Mouse (Mus musculus) embryonic facial prominence, embryonic 13.5 days (tissue): Measurements from ENCODE around the gene Nudt16l1. TPM values are rescaled to one million over a fixed set of nuclear protein-coding genes. Genes with fewer than 3 reads are reported as not detected.

Source experiments
- ATAC-seq: fragments of 200-750 bp; cut with Nextera tagmentation; 2 replicates; pipeline ENCODE4 v1.8.0; 2017; ENCODE audit warnings: low read depth; ENCODE audit not compliant: insufficient number of reproducible peaks, insufficient read depth, low FRiP score, low TSS enrichment
- H3K27ac ChIP-seq: fragments of 300-500 bp; sonication (generic); 2 replicates; pipeline ENCODE4 v1.5.1; 2015; ENCODE audit warnings: moderate library complexity, mild to moderate bottlenecking, inconsistent platforms
- H3K27me3 ChIP-seq: fragments of 300-500 bp; sonication (generic); 2 replicates; pipeline ENCODE4 v1.6.1; 2015; ENCODE audit warnings: mild to moderate bottlenecking, inconsistent platforms
- H3K36me3 ChIP-seq: fragments of 300-500 bp; sonication (generic); 2 replicates; pipeline ENCODE4 v1.6.1; 2015; ENCODE audit warnings: mild to moderate bottlenecking, inconsistent platforms
- H3K4me1 ChIP-seq: fragments of 300-500 bp; sonication (generic); 2 replicates; pipeline ENCODE4 v1.6.1; 2015; ENCODE audit warnings: inconsistent platforms
- H3K4me2 ChIP-seq: fragments of 300-500 bp; sonication (generic); 2 replicates; pipeline ENCODE4 v1.6.1; 2015; ENCODE audit warnings: moderate library complexity, mild to moderate bottlenecking, inconsistent platforms
- H3K4me3 ChIP-seq: fragments of 300-500 bp; sonication (generic); 2 replicates; pipeline ENCODE4 v1.5.1; 2015; ENCODE audit warnings: mild to moderate bottlenecking, inconsistent platforms
- H3K9ac ChIP-seq: fragments of 300-500 bp; sonication (generic); 2 replicates; pipeline ENCODE4 v1.6.1; 2015; ENCODE audit warnings: mild to moderate bottlenecking, inconsistent platforms
- H3K9me3 ChIP-seq: fragments of 300-500 bp; sonication (generic); 2 replicates; pipeline ENCODE4 v1.6.1; 2016; ENCODE audit warnings: inconsistent platforms
- WGBS: fragments of 180-500 bp; shearing (Covaris S2); methylation state at CpG from one replicate; pipeline ENCODE4 v1.1.7; 2015; ENCODE audit warnings: mixed read lengths; 5-methylcytosine and 5-hydroxymethylcytosine counted together
- polyA plus RNA-seq: library from polyadenylated mRNA; unstranded; fragments of >200 nt; fragmentation: Nextera tagmentation; extraction: Ambion mirVana; gene quantifications from 2 replicates; pipeline ENCODE4 v1.2.1, GENCODE M21; 2015

Gene Nudt16l1
- polyA plus RNA-seq, 1 experiment from 2014 or later, result 179 TPM

GRCm38 (mm10) chr16:4939412-4939811, 851 bp downstream of the Nudt16l1 start:
- peak overlapping the region; percentile 94 for H3K4me3 ChIP-seq
- no peaks in the 10 kb centered on the region for H3K27me3 ChIP-seq
- ATAC-seq, result peak; percentile 67
- peak overlapping the region; percentile 95 for H3K9ac ChIP-seq
- peaks cover 82% of the 10 kb centered on the region for H3K36me3 ChIP-seq
- H3K27ac ChIP-seq, result peak overlapping the region; percentile 91
- H3K9me3 ChIP-seq, result no peaks in the 10 kb centered on the region
- H3K4me2 ChIP-seq, result peak overlapping the region; percentile 89
- 3% methylated on average over 16 of the region's 16 CpGs for WGBS
- peaks cover 18% of the 10 kb centered on the region for H3K4me1 ChIP-seq

- H3K27ac ChIP-seq, result 0 out of 2 replicates have a peak overlapping the region, but pooled peaks have one; percentile 91
- H3K4me1 ChIP-seq, result peaks cover 18% of the 10 kb centered on the region
- H3K9ac ChIP-seq, result peak overlapping the region; percentile 95; the same call in 1 of the 2 replicates
- peak overlapping the region; percentile 94 for H3K4me3 ChIP-seq
- H3K9me3 ChIP-seq, result no peaks in the 10 kb centered on the region
- ATAC-seq, result no peak
- H3K27me3 ChIP-seq, result no peaks in the 10 kb centered on the region
- H3K4me2 ChIP-seq, result peak overlapping the region; percentile 89
- 90% methylated on average over 10 of the region's 10 CpGs for whole genome bisulfite sequencing
- peaks cover 81% of the 10 kb centered on the region for H3K36me3 ChIP-seq
Observed at GRCm38 (mm10) chr16:4940311-4940850, 1.8 kb downstream of the Nudt16l1 start.

DNA sequence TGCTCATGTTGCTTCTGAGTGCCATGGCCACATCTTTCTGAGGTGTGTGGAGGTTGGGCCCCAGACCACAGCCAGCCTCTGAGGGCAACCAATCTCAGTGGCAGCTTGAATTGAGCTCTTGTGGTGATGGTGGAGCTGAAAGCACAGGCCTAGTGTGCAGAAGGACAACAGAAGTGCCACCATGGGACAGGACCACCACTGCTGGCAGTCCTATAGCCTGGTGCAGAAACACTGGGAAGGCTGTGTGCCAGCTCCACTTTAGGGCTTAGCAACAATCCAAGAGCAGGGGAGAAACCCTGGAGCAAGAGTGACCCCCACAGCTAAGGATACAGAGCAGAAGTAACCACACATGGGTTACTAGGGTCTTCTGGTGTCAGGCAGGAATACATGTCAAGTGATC, 2.5 kb downstream of the Nudt16l1 start:
- Histone ChIP-seq H3K27me3 (no peaks in the 10 kb centered on the region), H3K4me3 (no peak overlapping the region), H3K27ac (no peak overlapping the region), H3K4me1 (peaks cover 18% of the 10 kb centered on the region), H3K9ac (no peak overlapping the region), H3K9me3 (no peaks in the 10 kb centered on the region), H3K36me3 (peaks cover 79% of the 10 kb centered on the region), H3K4me2 (no peak overlapping the region)
- no peak for ATAC-seq

DNA sequence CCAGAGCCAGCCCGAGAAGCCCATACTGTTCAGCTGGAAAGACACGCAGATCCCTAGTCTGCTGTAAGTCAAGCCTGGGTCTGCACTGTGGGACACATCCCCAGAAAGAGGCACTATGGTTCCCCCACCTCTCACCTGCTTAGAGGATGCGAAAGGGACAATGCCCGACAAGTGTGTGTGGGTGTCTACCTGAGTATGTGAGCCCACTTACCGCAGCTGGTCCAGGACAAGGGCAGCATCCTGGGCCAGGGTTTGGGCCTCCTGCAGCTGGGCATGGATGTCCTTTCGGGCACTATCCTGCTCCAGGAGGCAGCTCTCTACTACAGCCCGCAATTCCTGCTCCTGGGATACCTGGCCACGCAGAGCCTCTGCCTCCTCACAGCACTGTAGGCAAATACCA, 4.3 kb downstream of the Nudt16l1 start:
- Histone ChIP-seq H3K9ac (no peak overlapping the region), H3K4me1 (peaks cover 18% of the 10 kb centered on the region), H3K4me3 (no peak overlapping the region), H3K36me3 (peaks cover 79% of the 10 kb centered on the region), H3K4me2 (no peak overlapping the region), H3K9me3 (no peaks in the 10 kb centered on the region), H3K27me3 (no peaks in the 10 kb centered on the region), H3K27ac (no peak overlapping the region)
- no peak for ATAC-seq
- WGBS, result 93% methylated on average over 8 of the region's 8 CpGs

DNA sequence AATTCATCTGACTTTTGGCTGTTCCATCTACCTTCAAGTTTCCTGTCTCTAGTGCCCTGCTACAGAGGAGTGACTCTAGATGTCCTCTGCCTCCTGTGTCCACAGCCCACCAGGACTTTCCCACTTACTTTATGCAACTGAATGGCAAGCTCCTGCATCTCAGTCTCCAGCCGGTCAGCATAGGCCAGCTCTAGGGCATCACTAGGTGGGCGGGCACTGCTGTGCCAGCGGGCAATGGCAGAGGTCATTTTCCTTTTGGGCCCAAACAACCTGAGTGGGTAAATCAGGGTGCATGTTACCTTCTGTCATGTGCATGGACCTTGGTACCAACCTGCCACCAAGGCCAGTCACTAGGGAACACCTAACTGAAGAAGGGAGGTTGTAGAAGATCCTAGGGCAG, 4.9 kb downstream of the Nudt16l1 start:
- 96% methylated on average over 3 of the region's 3 CpGs for WGBS
- Histone ChIP-seq H3K4me2 (no peak overlapping the region), H3K9me3 (no peaks in the 10 kb centered on the region), H3K27me3 (no peaks in the 10 kb centered on the region), H3K36me3 (peaks cover 81% of the 10 kb centered on the region), H3K4me3 (no peak overlapping the region), H3K4me1 (peaks cover 15% of the 10 kb centered on the region), H3K9ac (no peak overlapping the region), H3K27ac (no peak overlapping the region)
- no peak for ATAC-seq

DNA sequence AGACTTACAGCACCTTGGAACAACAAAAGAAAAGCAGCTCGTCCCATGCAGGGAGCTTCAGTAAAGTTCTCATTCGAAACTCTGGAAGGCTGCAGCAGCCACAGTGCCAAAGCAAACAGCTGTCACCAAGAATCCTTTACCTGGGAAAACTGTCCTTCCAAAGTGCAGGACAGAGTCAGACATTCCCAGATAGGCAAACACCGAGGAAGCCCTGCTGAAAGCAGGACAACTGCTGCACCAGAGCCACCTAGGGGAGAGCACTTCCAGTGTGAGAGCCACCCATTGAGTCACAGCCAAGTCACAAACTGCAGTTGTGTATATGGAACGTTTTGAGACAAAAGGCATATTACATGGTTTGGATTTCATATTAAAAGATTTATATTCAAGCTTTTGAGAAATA, 6.9 kb downstream of the Nudt16l1 start:
- ATAC-seq, result no peak
- Histone ChIP-seq H3K4me3 (no peak overlapping the region), H3K9ac (no peak overlapping the region), H3K27ac (no peak overlapping the region), H3K9me3 (no peaks in the 10 kb centered on the region), H3K27me3 (no peaks in the 10 kb centered on the region), H3K4me2 (no peak overlapping the region), H3K36me3 (peaks cover 88% of the 10 kb centered on the region), H3K4me1 (peaks cover 3% of the 10 kb centered on the region; the same call in 1 of the 2 replicates)
- 81% methylated on average over 4 of the region's 4 CpGs for WGBS

- H3K4me1 ChIP-seq, result no peaks in the 10 kb centered on the region
- no peak for ATAC-seq
- no peaks in the 10 kb centered on the region for H3K9me3 ChIP-seq
- H3K4me2 ChIP-seq, result no peak overlapping the region
- no peak overlapping the region for H3K27ac ChIP-seq
- H3K9ac ChIP-seq, result no peak overlapping the region
- no peak overlapping the region for H3K4me3 ChIP-seq
- H3K36me3 ChIP-seq, result peaks cover 87% of the 10 kb centered on the region
- H3K27me3 ChIP-seq, result no peaks in the 10 kb centered on the region
- WGBS, result 81% methylated on average over 3 of the region's 3 CpGs
Observed at GRCm38 (mm10) chr16:4946155-4946554, 7.6 kb downstream of the Nudt16l1 start.

- Histone ChIP-seq H3K4me2 (no peak overlapping the region), H3K4me1 (no peaks in the 10 kb centered on the region), H3K9me3 (no peaks in the 10 kb centered on the region), H3K36me3 (peaks cover 87% of the 10 kb centered on the region), H3K27me3 (no peaks in the 10 kb centered on the region), H3K9ac (no peak overlapping the region), H3K4me3 (no peak overlapping the region), H3K27ac (no peak overlapping the region)
- no peak for ATAC-seq
- 93% methylated on average over 4 of the region's 4 CpGs for WGBS
Observed at GRCm38 (mm10) chr16:4947378-4947777, 8.8 kb downstream of the Nudt16l1 start.

DNA sequence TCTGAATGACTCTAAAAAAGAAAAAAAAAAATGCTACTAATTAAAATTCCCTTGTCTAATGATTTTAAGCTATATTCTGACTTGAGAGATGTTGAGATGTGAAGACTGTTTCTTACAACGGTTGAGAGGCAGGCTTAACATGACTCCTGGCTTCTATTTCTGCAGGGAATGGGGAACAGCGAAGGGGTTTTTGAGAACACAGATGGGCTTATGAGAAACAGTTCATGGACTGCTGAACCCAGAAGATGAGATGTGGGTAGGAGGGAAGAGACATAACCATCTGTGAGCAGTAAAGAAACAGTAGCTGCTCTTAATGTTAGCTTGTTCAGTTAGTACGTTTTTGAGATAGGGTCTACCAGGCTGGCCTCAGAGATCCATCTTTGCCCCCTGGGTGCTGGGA, 18.0 kb downstream of the Nudt16l1 start:
- H3K4me3 ChIP-seq, result no peak overlapping the region
- ATAC-seq, result no peak
- H3K9me3 ChIP-seq, result no peaks in the 10 kb centered on the region
- no peak overlapping the region for H3K4me2 ChIP-seq
- H3K4me1 ChIP-seq, result no peaks in the 10 kb centered on the region
- 90% methylated on average over 3 of the region's 3 CpGs for WGBS
- H3K27me3 ChIP-seq, result no peaks in the 10 kb centered on the region
- peaks cover 85% of the 10 kb centered on the region for H3K36me3 ChIP-seq
- no peak overlapping the region for H3K27ac ChIP-seq
- H3K9ac ChIP-seq, result no peak overlapping the region

DNA sequence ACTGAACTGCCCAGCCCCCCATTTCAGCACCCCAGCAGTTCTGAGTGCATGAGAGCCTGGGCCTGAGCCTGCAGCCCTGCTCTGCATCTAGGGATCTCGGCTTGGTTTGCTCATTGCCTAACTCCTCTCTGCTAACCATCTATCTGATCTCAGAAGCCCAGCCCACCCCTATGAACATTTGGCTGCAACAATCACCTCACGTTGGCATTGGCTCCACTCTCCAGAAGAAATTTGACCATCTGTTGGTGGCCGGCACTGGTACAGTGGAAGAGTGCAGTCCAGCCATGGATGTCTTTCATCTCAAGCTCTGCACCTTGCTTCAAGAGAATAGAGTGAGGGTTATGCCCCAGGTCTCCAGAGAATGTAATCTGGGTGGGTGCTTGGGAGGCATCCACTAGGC, 18.9 kb downstream of the Nudt16l1 start:
- H3K27me3 ChIP-seq, result no peaks in the 10 kb centered on the region
- no peak overlapping the region for H3K4me3 ChIP-seq
- H3K4me2 ChIP-seq, result no peak overlapping the region
- no peaks in the 10 kb centered on the region for H3K9me3 ChIP-seq
- 91% methylated on average over 3 of the region's 3 CpGs for WGBS
- no peak for ATAC-seq
- peaks cover 6% of the 10 kb centered on the region for H3K4me1 ChIP-seq
- no peak overlapping the region for H3K9ac ChIP-seq
- no peak overlapping the region for H3K27ac ChIP-seq
- H3K36me3 ChIP-seq, result peaks cover 76% of the 10 kb centered on the region

- Histone ChIP-seq H3K4me1 (peaks cover 20% of the 10 kb centered on the region), H3K4me2 (no peak overlapping the region), H3K27ac (no peak overlapping the region), H3K9me3 (no peaks in the 10 kb centered on the region), H3K27me3 (no peaks in the 10 kb centered on the region), H3K36me3 (peaks cover 48% of the 10 kb centered on the region), H3K9ac (no peak overlapping the region), H3K4me3 (no peak overlapping the region)
- no peak for ATAC-seq
- 89% methylated on average over 8 of the region's 8 CpGs for WGBS
Observed at GRCm38 (mm10) chr16:4960260-4960659, 21.7 kb downstream of the Nudt16l1 start.

DNA sequence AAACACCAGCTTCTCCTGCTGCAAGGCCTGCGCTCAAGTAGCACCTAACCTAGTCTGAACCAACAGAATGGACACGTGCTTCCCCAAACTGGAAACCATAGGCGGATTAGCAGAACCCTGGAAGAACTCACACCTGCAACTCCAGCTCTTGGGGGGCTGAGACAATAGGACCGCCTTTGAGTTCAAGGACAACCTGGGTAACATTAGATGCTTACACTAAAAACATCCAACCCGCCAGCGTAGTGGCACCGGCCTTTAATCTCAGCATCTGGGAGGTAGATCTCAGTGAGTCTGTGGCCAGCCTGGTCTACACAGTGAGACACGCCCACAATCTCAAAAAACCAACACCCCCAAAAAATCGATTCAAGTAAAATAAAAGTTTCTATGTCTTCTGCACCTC, 24.8 kb downstream of the Nudt16l1 start:
- peak overlapping the region; percentile 94 for H3K9ac ChIP-seq
- H3K4me3 ChIP-seq, result peak overlapping the region; percentile 95
- no peaks in the 10 kb centered on the region for H3K9me3 ChIP-seq
- no peak for ATAC-seq
- peaks cover 22% of the 10 kb centered on the region for H3K36me3 ChIP-seq
- H3K4me2 ChIP-seq, result peak overlapping the region; percentile 84
- peak overlapping the region; percentile 87; the same call in 1 of the 2 replicates for H3K27ac ChIP-seq
- peaks cover 22% of the 10 kb centered on the region for H3K4me1 ChIP-seq
- 35% methylated on average over 9 of the region's 9 CpGs for WGBS
- no peaks in the 10 kb centered on the region for H3K27me3 ChIP-seq
